Mouse (Mus musculus) small intestine, adult 2 months (tissue): ENCODE data around the gene Vps13d. TPM values are rescaled to one million over a fixed set of nuclear protein-coding genes. Genes with fewer than 3 reads are reported as not detected.

ENCODE experiments used
- H3K27ac ChIP-seq: fragments of 200-500 bp; 2 replicates; pipeline ENCODE4 v1.5.1; 2012; ENCODE audit warnings: low read depth, low read length, control low read depth, inconsistent platforms; ENCODE audit not compliant: insufficient read depth
- H3K27me3 ChIP-seq: fragments of 200-500 bp; 2 replicates; pipeline ENCODE4 v1.6.1; 2012; ENCODE audit warnings: mild to moderate bottlenecking, moderate library complexity, low read length, inconsistent platforms; ENCODE audit not compliant: control insufficient read depth, insufficient read depth
- H3K36me3 ChIP-seq: fragments of 200-500 bp; 2 replicates; pipeline ENCODE4 v1.6.1; 2012; ENCODE audit warnings: mild to moderate bottlenecking, low read length, control low read depth, inconsistent platforms; ENCODE audit not compliant: control insufficient read depth, insufficient read depth
- H3K4me1 ChIP-seq: fragments of 200-500 bp; 2 replicates; pipeline ENCODE4 v1.6.1; 2012; ENCODE audit warnings: low read length, inconsistent platforms, mixed read lengths; ENCODE audit not compliant: control insufficient read depth, insufficient read depth, insufficient read length
- H3K4me3 ChIP-seq: fragments of 200-500 bp; 2 replicates; pipeline ENCODE4 v1.5.1; 2012; ENCODE audit warnings: low read depth, mild to moderate bottlenecking, control low read depth, inconsistent platforms, low read length, moderate library complexity
- CTCF ChIP-seq: fragments of 200-500 bp; IDR thresholded peaks from 2 replicates; pipeline ENCODE4 v1.5.1; 2012; ENCODE audit warnings: low read depth, mild to moderate bottlenecking, control low read depth, inconsistent platforms, low read length, moderate library complexity, mixed read lengths; ENCODE audit not compliant: insufficient replicate concordance, insufficient read length; ENCODE audit errors: extremely low read depth
- POLR2A ChIP-seq: fragments of 200-500 bp; IDR thresholded peaks from 2 replicates; pipeline ENCODE4 v1.6.1; 2012; ENCODE audit warnings: low read depth, mild to moderate bottlenecking, control low read depth, inconsistent platforms, low read length, moderate library complexity
- WGBS: fragments of 180-500 bp; shearing (Covaris S2); methylation state at CpG from one replicate; pipeline ENCODE4 v1.1.7; 2018; 5-methylcytosine and 5-hydroxymethylcytosine counted together
- polyA plus RNA-seq: library from polyadenylated mRNA; depleted of rRNA; stranded (reverse); fragments of >200 nt; gene quantifications from 2 replicates; pipeline ENCODE4 v1.2.3, GENCODE M21; 2012

Vps13d gene
- polyA plus RNA-seq, 1 experiment, result 11.9 TPM

DNA sequence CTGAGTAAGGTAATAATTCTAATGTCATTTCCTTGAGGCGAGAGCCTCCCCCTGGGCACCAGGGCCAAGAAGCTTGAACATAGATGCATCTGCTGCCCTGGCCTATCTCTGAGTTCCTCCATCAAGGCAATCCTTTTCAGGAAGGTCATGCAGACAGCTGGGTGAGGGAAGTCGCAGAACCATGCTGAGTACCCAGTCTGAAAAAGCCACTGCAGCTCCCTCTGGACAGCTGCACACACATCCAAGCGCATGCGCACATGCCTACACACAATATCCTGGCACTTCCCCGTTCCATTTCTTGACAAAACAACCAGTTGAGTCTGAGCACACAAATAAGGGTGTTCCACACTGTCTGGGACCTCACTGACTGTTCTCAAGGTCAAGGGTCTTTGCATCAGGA is 36.9 kb upstream of the Vps13d start:
- Histone ChIP-seq H3K4me3 (no peak overlapping the region), H3K27ac (no peak overlapping the region), H3K27me3 (no peaks in the 10 kb centered on the region), H3K36me3 (no peaks in the 10 kb centered on the region; the same call in 1 of the 2 replicates), H3K4me1 (peaks cover 15% of the 10 kb centered on the region)
- TF ChIP-seq CTCF, result no peak
- TF ChIP-seq POLR2A, result no peak
- 84% methylated on average over 5 of the region's 5 CpGs for WGBS

DNA sequence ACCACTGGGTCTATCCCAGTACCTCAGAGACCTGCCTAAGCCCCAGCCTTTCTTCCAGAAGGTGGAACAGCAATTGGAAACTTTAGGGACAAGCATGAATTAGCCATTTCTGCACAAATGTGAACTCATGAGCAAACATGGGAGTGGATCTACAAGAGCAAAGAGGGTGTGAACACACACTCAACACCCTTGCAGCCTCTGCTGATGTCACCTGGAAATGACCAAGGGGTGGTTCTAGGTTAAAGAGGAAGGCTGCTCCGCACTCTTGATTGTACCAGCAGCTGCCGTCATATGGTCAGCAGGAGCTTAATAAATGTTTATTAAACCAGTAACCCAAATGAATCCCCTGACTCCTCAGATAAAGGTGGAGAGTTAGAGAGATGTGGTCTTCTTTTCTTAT is 35.8 kb upstream of the Vps13d start:
- 86% methylated on average over 2 of the region's 2 CpGs for WGBS
- Histone ChIP-seq H3K36me3 (no peaks in the 10 kb centered on the region; the same call in 1 of the 2 replicates), H3K27me3 (no peaks in the 10 kb centered on the region), H3K4me3 (no peak overlapping the region), H3K4me1 (peaks cover 13% of the 10 kb centered on the region), H3K27ac (no peak overlapping the region)
- no peak for TF ChIP-seq CTCF
- TF ChIP-seq POLR2A, result no peak

DNA sequence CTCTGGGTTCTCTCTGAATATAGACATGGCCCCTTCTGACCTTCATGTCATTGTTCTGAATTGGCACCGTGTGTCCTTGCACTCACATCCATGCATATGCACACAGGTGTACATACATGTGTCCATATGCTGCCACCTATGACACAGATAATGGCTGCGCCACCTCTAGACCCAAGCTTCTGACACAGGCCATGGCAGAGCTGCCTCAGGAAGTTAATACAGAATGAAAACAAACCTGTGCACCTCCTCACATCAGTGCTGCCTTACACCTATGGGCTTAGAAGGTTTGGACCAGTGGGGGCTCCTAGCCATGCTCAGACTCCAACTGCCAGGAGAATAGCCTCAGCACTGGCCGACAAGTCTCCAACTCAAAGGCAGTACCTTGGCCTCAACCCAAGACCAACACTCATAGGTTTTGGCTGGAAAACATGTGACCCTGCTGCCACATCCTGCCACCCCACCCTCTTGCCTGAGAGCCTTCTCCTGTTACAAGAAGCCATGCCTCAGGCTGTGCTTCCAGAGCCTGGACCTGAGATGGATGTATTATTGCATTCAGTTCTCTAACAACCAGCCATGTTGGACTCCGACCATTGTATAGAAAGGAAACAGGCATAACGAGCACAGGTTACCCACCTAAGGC is 34.8 kb upstream of the Vps13d start:
- WGBS, result 86% methylated on average over 5 of the region's 5 CpGs
- peak overlapping the region; percentile 33 for H3K27ac ChIP-seq
- peaks cover 13% of the 10 kb centered on the region for H3K4me1 ChIP-seq
- TF ChIP-seq POLR2A (no peak), CTCF (no peak)
- H3K27me3 ChIP-seq, result no peaks in the 10 kb centered on the region
- no peak overlapping the region for H3K4me3 ChIP-seq
- H3K36me3 ChIP-seq, result peaks cover 3% of the 10 kb centered on the region

DNA sequence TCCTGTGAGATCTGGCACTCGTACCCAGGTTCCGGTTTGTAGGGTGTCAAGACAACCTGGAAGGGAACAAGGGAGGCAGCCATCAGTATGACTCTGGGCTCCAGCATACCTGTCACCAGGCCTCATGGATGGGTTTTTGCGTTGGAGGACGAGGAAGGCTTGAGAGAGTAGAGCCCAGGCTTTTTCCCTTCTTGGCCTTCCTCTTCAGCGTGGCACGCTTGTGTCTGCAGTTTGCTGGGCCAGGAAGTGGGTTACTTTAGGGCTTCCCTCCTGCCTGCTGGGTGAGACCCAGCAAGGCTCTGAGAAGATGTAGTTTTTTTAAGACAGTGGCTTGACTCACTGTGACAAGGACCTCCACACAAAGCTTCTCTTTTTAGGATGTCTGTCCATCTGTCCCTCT is 34.2 kb upstream of the Vps13d start:
- peaks cover 6% of the 10 kb centered on the region for H3K36me3 ChIP-seq
- H3K4me1 ChIP-seq, result peaks cover 13% of the 10 kb centered on the region
- 85% methylated on average over 6 of the region's 6 CpGs for WGBS
- peak overlapping the region; percentile 33; the same call in 1 of the 2 replicates for H3K27ac ChIP-seq
- H3K4me3 ChIP-seq, result no peak overlapping the region
- H3K27me3 ChIP-seq, result no peaks in the 10 kb centered on the region
- no peak for TF ChIP-seq CTCF
- no peak for TF ChIP-seq POLR2A

DNA sequence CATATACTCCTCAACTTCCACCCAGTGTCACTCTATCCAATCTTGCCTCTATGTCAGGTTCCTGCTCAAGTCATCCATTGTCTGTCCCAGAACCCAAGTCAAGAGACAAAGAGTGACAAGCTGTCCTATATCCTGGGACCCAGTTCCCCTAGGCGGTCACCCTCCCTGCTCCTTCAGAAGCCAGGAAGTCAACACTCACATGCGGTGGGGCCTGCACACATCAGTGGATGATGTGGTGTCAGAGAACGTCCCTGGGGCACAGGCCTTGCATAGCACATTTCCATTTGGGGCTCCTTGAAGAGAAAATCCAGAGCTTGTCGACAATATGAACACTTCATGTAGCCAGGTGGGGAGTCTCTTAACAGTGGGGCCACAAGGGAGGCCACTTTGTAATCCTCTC is 29.8 kb upstream of the Vps13d start:
- Histone ChIP-seq H3K4me1 (peaks cover 4% of the 10 kb centered on the region), H3K36me3 (peaks cover 18% of the 10 kb centered on the region), H3K27me3 (no peaks in the 10 kb centered on the region), H3K27ac (no peak overlapping the region), H3K4me3 (no peak overlapping the region)
- WGBS, result 80% methylated on average over 4 of the region's 4 CpGs
- no peak for TF ChIP-seq CTCF
- TF ChIP-seq POLR2A, result no peak

DNA sequence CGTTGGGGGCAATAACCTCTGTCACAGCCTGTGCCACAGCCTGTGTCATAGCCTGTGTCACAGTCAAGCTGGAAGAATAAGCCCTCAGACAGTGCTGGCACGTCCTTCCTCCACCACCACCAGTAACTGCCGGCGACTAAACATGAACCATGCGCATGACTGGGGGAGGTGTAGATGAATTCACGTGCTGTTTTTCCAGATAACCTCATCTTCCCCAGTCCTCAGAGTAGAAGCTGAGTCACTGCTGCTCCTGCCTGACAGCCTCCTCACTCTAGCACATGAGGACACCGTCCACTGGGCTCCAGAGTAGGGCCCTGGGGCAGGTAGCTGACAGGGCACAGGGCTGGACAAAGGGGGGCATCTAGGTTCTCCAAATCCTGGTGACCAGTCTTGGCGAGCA is 27.3 kb upstream of the Vps13d start:
- Histone ChIP-seq H3K27ac (no peak overlapping the region), H3K36me3 (peaks cover 31% of the 10 kb centered on the region), H3K4me3 (no peak overlapping the region), H3K27me3 (no peaks in the 10 kb centered on the region), H3K4me1 (no peaks in the 10 kb centered on the region)
- TF ChIP-seq CTCF (no peak), POLR2A (no peak)
- 84% methylated on average over 8 of the region's 8 CpGs for WGBS

DNA sequence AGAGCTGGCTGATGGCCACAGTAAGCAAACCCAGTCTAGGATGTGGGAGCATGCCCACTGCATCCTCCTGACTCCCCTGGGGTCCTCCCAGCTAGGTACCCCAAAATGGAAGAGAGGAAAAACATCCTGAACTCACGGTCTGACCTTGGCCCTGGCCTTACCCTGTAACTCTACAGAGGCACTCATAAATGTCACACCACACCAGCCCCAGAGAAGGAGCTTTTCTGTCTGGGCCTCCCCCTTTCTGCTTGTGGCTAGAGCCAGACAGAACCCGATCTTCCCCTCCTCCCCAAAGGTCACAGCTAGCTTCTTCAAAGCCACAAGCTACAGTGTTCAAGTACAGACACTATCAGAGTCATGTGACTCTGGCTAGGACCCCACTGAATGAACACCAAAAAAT is 26.6 kb upstream of the Vps13d start:
- no peaks in the 10 kb centered on the region for H3K27me3 ChIP-seq
- H3K27ac ChIP-seq, result peak overlapping the region; percentile 35; the same call in 1 of the 2 replicates
- peaks cover 31% of the 10 kb centered on the region for H3K36me3 ChIP-seq
- no peaks in the 10 kb centered on the region for H3K4me1 ChIP-seq
- WGBS, result 76% methylated on average over 2 of the region's 2 CpGs
- no peak overlapping the region for H3K4me3 ChIP-seq
- TF ChIP-seq POLR2A (no peak), CTCF (no peak)

DNA sequence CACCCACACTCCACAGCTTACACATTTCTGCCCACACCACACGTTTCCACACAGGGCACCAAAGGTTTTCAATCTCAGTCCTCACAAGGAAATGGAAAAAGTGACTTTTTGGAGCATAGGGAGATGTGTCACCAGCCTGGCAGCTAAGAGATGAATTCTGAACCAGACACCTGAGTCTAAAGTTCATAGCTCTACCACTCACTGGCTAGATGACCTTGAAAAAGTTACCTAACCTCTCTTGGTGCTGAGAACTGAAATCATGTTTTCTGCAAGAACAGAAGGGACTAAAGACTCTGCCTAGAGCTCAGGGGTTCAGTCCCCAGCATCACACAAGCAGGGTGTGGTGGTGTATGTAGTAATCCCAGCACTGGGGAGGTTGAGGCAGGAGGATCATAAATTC is 25.2 kb upstream of the Vps13d start:
- Histone ChIP-seq H3K27ac (no peak overlapping the region), H3K4me3 (no peak overlapping the region), H3K36me3 (peaks cover 32% of the 10 kb centered on the region), H3K27me3 (no peaks in the 10 kb centered on the region), H3K4me1 (no peaks in the 10 kb centered on the region)
- TF ChIP-seq CTCF, result no peak
- no peak for TF ChIP-seq POLR2A
- 81% methylated on average over 1 of the region's 1 CpGs for WGBS
